Mouse (Mus musculus) bone marrow macrophage, adult 2 months (primary cell): ENCODE data around the gene Trim29.

Experiments used
- CTCF ChIP-seq: IDR thresholded peaks from 2 replicates; pipeline ENCODE4 v1.5.1; 2012; ENCODE audit warnings: low read depth, mild to moderate bottlenecking, low read length, moderate library complexity
- POLR2A ChIP-seq: IDR thresholded peaks from 2 replicates; pipeline ENCODE4 v1.6.1; 2012; ENCODE audit warnings: mild to moderate bottlenecking, low read depth, low read length, borderline replicate concordance

DNA sequence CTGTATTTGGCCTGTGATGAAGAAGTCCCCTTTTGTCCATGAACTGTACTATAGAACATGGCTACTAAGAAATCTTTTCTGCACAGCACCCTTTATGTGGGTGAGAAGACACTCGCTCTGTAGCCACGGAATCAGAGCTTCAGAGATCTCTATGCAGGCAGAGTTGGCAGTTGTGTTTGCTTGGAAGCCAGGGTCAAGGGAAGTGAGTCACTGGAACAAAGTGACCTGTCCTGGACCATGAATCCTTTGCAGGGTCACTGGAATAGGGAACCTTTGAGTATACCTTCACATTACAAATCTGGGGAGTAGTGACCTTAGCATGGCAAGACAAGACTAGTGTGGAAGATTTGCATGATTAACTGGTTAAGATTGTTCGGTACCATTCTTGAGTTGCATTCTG is 58.1 kb downstream of the Trim29 start:
- no peak for TF ChIP-seq POLR2A
- TF ChIP-seq CTCF = no peak
